Mouse (Mus musculus): Measurements from ENCODE around the gene Gstz1. TPM values are rescaled to one million over a fixed set of nuclear protein-coding genes. Genes with fewer than 3 reads are reported as not detected.
A peak's percentile ranks its signal among the peaks of the same experiment; 100 is the strongest.

The Gstz1 gene
- 16.7 and 22.3 TPM in 2 replicates for total RNA-seq (2012; rRNA removed)
- 26.8 and 27.5 TPM in 2 replicates for total RNA-seq (2014; rRNA removed)
- 19.7 and 20.5 TPM in 2 replicates for polyA plus RNA-seq (2012; ENCODE audit: insufficient read length, low read depth)

DNA sequence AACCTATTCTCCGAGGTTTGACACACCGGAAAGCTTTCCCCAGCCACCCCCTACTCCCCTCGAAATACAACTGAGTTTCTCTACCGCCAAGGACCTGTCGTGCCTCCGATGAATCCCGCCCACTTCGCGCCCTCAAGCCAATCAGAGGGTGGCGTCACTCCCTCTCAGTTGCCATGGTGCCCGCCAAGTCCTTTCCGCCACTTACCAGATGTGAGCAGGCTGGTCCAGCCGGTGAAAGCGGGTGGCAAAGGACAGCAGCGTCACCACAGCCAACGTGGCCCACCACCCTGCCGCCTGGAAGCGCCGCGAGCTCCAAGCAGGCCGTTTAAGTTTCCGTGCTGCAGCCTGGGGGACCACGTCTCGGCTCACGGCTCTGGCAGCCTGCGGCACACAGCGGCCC lies at the start of gene Gstz1:
Gene Gstz1 (plus strand): TSS at position 200 of the 400 bp plus-strand sequence.
- no peaks in the 10 kb centered on the region for H3K27me3 ChIP-seq (replicated peaks)
- DNase-seq (ENCODE audit: extremely low read depth), result peak; percentile 88
- H3K4me2 ChIP-seq (ENCODE audit: insufficient read depth, low read depth, poor library complexity, severe bottlenecking), result peak within 1 kb of the TSS; percentile 89
- dilution Hi-C loops (cut with MboI; ENCODE audit: extremely low pct_ligation_motif_present, extremely low pct_unique_long_range_greater_than_20kb, low sequenced_read_pairs) (no loop called here), in situ Hi-C loops (cut with MboI; ENCODE audit: low pct_ligation_motif_present, low pct_unique_long_range_greater_than_20kb, low sequenced_read_pairs) (no loop called here)
- H3K27ac ChIP-seq (ENCODE audit: insufficient read depth, low read depth), result peak within 1 kb of the TSS; percentile 86
- peaks cover 3 to 8% of the 10 kb centered on the region in 2 experiments for H3K36me3 ChIP-seq (replicated peaks in 1 of 2; ENCODE audit: control insufficient read depth in 1 of 2, insufficient read depth in 1 of 2, low read length in 1 of 2)
- peak within 1 kb of the TSS; percentile 75 to 98 (median 85) for H3K4me3 ChIP-seq (replicated peaks in 1 of 3; ENCODE audit: low read depth in 2 of 3, low read length in 2 of 3, poor library complexity in 1 of 3)
- TF ChIP-seq MXI1 (IDR thresholded peaks at IDR 0.05; ENCODE audit: low read depth, low read length) (peak; percentile 92), TBP (conservative IDR thresholded peaks at IDR 0.05; ENCODE audit: low read depth, low read length) (0 out of 2 replicates have a peak, but pooled peaks have one; percentile 30), EP300 (IDR thresholded peaks at IDR 0.05; ENCODE audit: low read length) (no peak), SIN3A (IDR thresholded peaks at IDR 0.05; ENCODE audit: low read length) (peak; percentile 88)
- H3K4me1 ChIP-seq (ENCODE audit: control insufficient read depth in 1 of 2, insufficient read depth in 2 of 2), result peaks cover 0 to 20% of the 10 kb centered on the region in 2 experiments; a peak in 2 of 4 replicates
- H3K79me2 ChIP-seq (replicated peaks; ENCODE audit: control insufficient read depth, extremely low read depth, insufficient read depth, poor library complexity, severe bottlenecking), result peaks cover 22% of the 10 kb centered on the region
- peaks cover 5% of the 10 kb centered on the region for H3K9me3 ChIP-seq (replicated peaks; ENCODE audit: low read length)
- peak within 1 kb of the TSS; percentile 92 for H3K9ac ChIP-seq (ENCODE audit: insufficient read depth, low read depth)

DNA sequence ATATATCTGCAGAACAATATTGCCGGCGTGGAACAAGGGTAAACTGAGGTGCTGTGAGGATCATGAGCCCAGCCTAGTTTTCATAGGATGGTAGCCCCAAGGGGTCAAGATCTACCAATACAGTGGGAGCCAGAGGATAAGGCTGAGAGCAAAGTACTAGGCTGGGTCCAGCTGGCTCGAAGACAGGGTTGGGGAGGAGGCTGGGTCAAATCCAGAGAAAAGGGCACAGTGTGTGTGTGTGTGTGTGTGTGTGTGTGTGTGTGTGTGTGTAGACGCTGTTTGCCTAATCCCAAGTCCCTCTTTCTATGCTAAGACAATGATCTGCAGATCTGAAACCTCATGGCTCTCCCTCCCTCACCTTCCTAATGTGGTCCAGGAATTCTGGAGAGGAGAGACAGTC lies 46.6 kb upstream of the Gstz1 start:
- no peak for DNase-seq (ENCODE audit: extremely low read depth)
- Histone ChIP-seq H3K27me3 (replicated peaks) (no peaks in the 10 kb centered on the region), H3K4me1 (ENCODE audit: control insufficient read depth in 1 of 2, insufficient read depth in 2 of 2) (no peaks in the 10 kb centered on the region), H3K79me2 (replicated peaks; ENCODE audit: control insufficient read depth, extremely low read depth, insufficient read depth, poor library complexity, severe bottlenecking) (no peaks in the 10 kb centered on the region), H3K27ac (ENCODE audit: insufficient read depth, low read depth) (no peak overlapping the region), H3K4me3 (replicated peaks in 1 of 3; ENCODE audit: low read depth in 2 of 3, low read length in 2 of 3, poor library complexity in 1 of 3) (no peak overlapping the region), H3K9me3 (replicated peaks; ENCODE audit: low read length) (no peaks in the 10 kb centered on the region), H3K36me3 (replicated peaks in 1 of 2; ENCODE audit: control insufficient read depth in 1 of 2, insufficient read depth in 1 of 2, low read length in 1 of 2) (no peaks in the 10 kb centered on the region), H3K9ac (ENCODE audit: insufficient read depth, low read depth) (no peak overlapping the region), H3K4me2 (ENCODE audit: insufficient read depth, low read depth, poor library complexity, severe bottlenecking) (no peak overlapping the region)
- in situ Hi-C loops (cut with MboI; ENCODE audit: low pct_ligation_motif_present, low pct_unique_long_range_greater_than_20kb, low sequenced_read_pairs), result no loop called here
- dilution Hi-C loops (cut with MboI; ENCODE audit: extremely low pct_ligation_motif_present, extremely low pct_unique_long_range_greater_than_20kb, low sequenced_read_pairs), result no loop called here
- TF ChIP-seq JUN (IDR thresholded peaks at IDR 0.05; ENCODE audit: insufficient read depth, low read depth, low read length) (no peak), MAX (IDR thresholded peaks at IDR 0.05; ENCODE audit: low read length) (no peak), PAX5 (IDR thresholded peaks at IDR 0.05; ENCODE audit: low read length) (no peak), USF2 (conservative IDR thresholded peaks at IDR 0.05; ENCODE audit: low read depth, low read length) (no peak), CTCF (conservative IDR thresholded peaks at IDR 0.05 in 1 of 2, IDR thresholded peaks at IDR 0.05 in 1 of 2; ENCODE audit: low read depth in 2 of 2, low read length in 2 of 2) (no peak), ZNF384 (IDR thresholded peaks at IDR 0.05; ENCODE audit: low read depth, low read length) (no peak), ELF1 (IDR thresholded peaks at IDR 0.05; ENCODE audit: low read depth, low read length) (no peak)

DNA sequence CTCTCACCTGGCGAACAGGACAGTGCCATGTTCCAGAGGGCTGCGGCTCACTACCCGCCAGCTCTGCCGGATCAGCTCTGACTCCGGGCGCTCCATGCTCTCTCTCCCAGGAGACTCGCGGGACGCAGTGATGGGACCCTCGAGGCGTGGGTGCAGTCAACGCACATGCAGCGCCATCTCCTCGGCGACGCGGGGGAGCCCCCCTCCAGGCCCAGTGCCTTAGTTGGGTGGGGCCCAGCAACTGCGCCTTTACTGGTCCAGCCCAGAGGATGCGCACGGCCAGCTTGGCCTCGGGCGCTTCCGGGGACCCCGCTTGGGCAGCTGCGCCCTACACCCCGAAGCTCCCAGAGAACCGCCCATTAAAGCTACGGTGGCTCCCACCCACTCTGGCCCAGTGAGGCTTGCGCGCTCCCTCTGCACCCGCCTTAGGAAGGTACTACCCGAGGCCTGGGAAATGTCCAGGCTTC lies 44.8 kb upstream of the Gstz1 start, which contains the start of gene Ngb:
Gene Ngb (minus strand): TSS at position 375 of the 467 bp plus-strand sequence.
- no peak within 1 kb of the TSS for H3K4me2 ChIP-seq (ENCODE audit: insufficient read depth, low read depth, poor library complexity, severe bottlenecking)
- DNase-seq (ENCODE audit: extremely low read depth), result no peak
- H3K27ac ChIP-seq (ENCODE audit: insufficient read depth, low read depth), result no peak within 1 kb of the TSS
- H3K4me1 ChIP-seq (ENCODE audit: control insufficient read depth in 1 of 2, insufficient read depth in 2 of 2), result no peaks in the 10 kb centered on the region
- in situ Hi-C loops (cut with MboI; ENCODE audit: low pct_ligation_motif_present, low pct_unique_long_range_greater_than_20kb, low sequenced_read_pairs), result no loop called here
- H3K4me3 ChIP-seq (replicated peaks in 1 of 3; ENCODE audit: low read depth in 2 of 3, low read length in 2 of 3, poor library complexity in 1 of 3), result no peak within 1 kb of the TSS
- no peaks in the 10 kb centered on the region for H3K79me2 ChIP-seq (replicated peaks; ENCODE audit: control insufficient read depth, extremely low read depth, insufficient read depth, poor library complexity, severe bottlenecking)
- dilution Hi-C loops (cut with MboI; ENCODE audit: extremely low pct_ligation_motif_present, extremely low pct_unique_long_range_greater_than_20kb, low sequenced_read_pairs), result no loop called here
- H3K27me3 ChIP-seq (replicated peaks), result no peaks in the 10 kb centered on the region
- no peak within 1 kb of the TSS for H3K9ac ChIP-seq (ENCODE audit: insufficient read depth, low read depth)
- TF ChIP-seq ZKSCAN1 (IDR thresholded peaks at IDR 0.05; ENCODE audit: borderline replicate concordance, low read depth, low read length) (no peak), MEF2A (IDR thresholded peaks at IDR 0.05; ENCODE audit: borderline replicate concordance, low read depth, low read length) (no peak), USF1 (IDR thresholded peaks at IDR 0.05; ENCODE audit: low read depth, low read length) (no peak), PAX5 (IDR thresholded peaks at IDR 0.05; ENCODE audit: low read length) (no peak), MYC (IDR thresholded peaks at IDR 0.05; ENCODE audit: low read depth, low read length) (no peak), ZMIZ1 (IDR thresholded peaks at IDR 0.05; ENCODE audit: low read depth, low read length) (no peak), RAD21 (IDR thresholded peaks at IDR 0.05; ENCODE audit: low read depth, low read length) (no peak), TCF12 (IDR thresholded peaks at IDR 0.05; ENCODE audit: low read depth, low read length) (no peak), ELF1 (IDR thresholded peaks at IDR 0.05; ENCODE audit: low read depth, low read length) (no peak), ZNF384 (IDR thresholded peaks at IDR 0.05; ENCODE audit: low read depth, low read length) (no peak), SMC3 (IDR thresholded peaks at IDR 0.05; ENCODE audit: low read depth, low read length) (no peak), JUND (conservative IDR thresholded peaks at IDR 0.05; ENCODE audit: low read depth, low read length) (no peak), MAX (IDR thresholded peaks at IDR 0.05; ENCODE audit: low read length) (no peak), USF2 (conservative IDR thresholded peaks at IDR 0.05; ENCODE audit: low read depth, low read length) (no peak)
- no peaks in the 10 kb centered on the region for H3K9me3 ChIP-seq (replicated peaks; ENCODE audit: low read length)
- H3K36me3 ChIP-seq (replicated peaks in 1 of 2; ENCODE audit: control insufficient read depth in 1 of 2, insufficient read depth in 1 of 2, low read length in 1 of 2), result peaks cover 0 to 5% of the 10 kb centered on the region in 2 experiments

Data from CH12.LX (cell line).